Mouse (Mus musculus) erythroblast, embryonic 14.5 days (primary cell): Measurements from ENCODE around the gene Svs1. TPM values are rescaled to one million over a fixed set of nuclear protein-coding genes. Genes with fewer than 3 reads are reported as not detected.

Source experiments
- H3K27me3 ChIP-seq: 2 replicates; pipeline ENCODE4 v1.6.1; 2012; ENCODE audit warnings: inconsistent platforms; ENCODE audit not compliant: control insufficient read depth
- H3K36me3 ChIP-seq: 2 replicates; pipeline ENCODE4 v1.6.1; 2012; ENCODE audit warnings: mild to moderate bottlenecking, inconsistent platforms; ENCODE audit not compliant: control insufficient read depth
- H3K4me1 ChIP-seq: 2 replicates; pipeline ENCODE4 v1.6.1; 2012; ENCODE audit warnings: inconsistent platforms; ENCODE audit not compliant: control insufficient read depth
- H3K4me3 ChIP-seq: replicated peaks from 2 replicates; pipeline ENCODE3; 2012; ENCODE audit warnings: moderate library complexity, mild to moderate bottlenecking, inconsistent platforms
- H3K9me3 ChIP-seq: 2 replicates; pipeline ENCODE4 v1.6.1; 2012; ENCODE audit warnings: low read length, inconsistent platforms, mixed read lengths; ENCODE audit not compliant: control insufficient read depth
- GATA1 ChIP-seq: IDR thresholded peaks from 2 replicates; pipeline ENCODE4 v1.6.1; 2012; ENCODE audit warnings: low read length, inconsistent platforms, mixed read lengths
- TAL1 ChIP-seq: IDR thresholded peaks from 3 replicates; pipeline ENCODE4 v1.6.1; 2012; ENCODE audit warnings: low read length, inconsistent platforms, mixed read lengths
- polyA plus RNA-seq: library from polyadenylated mRNA; stranded (reverse); fragments of >175 nt; gene quantifications from 2 replicates; pipeline ENCODE4 v1.2.3, GENCODE M21; 2012

Gene Svs1
- polyA plus RNA-seq, 1 experiment: not detected

- Histone ChIP-seq H3K27me3 (no peaks in the 10 kb centered on the region), H3K36me3 (no peaks in the 10 kb centered on the region), H3K4me1 (peaks cover 2% of the 10 kb centered on the region; the same call in 1 of the 2 replicates), H3K4me3 (no peak overlapping the region), H3K9me3 (peaks cover 8% of the 10 kb centered on the region; the same call in 1 of the 2 replicates)
- no peak for TF ChIP-seq GATA1
Measured at GRCm38 (mm10) chr6:49008420-49009160, 21.9 kb downstream of the Svs1 start.

DNA sequence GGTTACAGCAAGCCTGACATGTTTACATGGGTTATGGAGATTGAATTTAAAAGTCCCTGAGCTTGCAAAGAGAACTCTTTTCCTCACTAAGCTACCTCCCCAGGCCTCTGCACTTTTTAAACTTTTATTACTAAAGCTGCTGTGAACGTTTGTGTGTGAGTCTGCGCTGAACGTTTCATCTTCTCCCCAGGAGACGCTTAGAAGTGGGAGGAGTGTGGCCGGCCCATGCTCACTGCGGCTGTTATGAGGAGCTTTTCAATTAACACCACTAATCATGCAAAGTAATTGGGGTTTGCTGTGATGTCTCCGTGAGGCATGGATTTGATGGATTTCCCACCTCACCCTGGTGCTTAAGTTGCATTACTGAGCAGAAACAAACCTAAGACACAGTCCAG, 22.5 kb downstream of the Svs1 start:
- Histone ChIP-seq H3K4me3 (no peak overlapping the region), H3K9me3 (peaks cover 8% of the 10 kb centered on the region; the same call in 1 of the 2 replicates)

DNA sequence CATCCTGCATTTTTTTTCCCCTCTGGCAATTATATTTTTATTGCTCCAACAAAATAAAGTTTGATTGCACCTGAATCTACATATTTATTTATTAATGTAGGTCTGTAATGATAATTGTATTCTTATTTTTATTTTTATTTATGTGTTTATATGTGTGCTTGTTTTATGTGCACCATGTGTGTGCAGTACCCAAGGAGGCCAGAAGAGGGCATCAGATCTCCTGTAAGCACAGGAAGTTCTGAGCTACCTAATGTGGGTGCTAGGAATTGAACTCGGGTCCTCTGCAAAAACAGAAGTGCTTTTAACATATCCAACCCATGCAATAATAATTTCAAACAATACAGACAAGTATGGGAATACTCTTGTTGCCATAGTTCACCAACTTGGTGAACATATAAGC, 23.0 kb downstream of the Svs1 start:
- no peak overlapping the region for H3K4me3 ChIP-seq
- H3K27me3 ChIP-seq: no peaks in the 10 kb centered on the region
- peaks cover 8% of the 10 kb centered on the region; the same call in 1 of the 2 replicates for H3K9me3 ChIP-seq
- no peak for TF ChIP-seq TAL1
- no peak for TF ChIP-seq GATA1
- no peaks in the 10 kb centered on the region for H3K36me3 ChIP-seq
- H3K4me1 ChIP-seq: peaks cover 2% of the 10 kb centered on the region; the same call in 1 of the 2 replicates

More for the DNA sequence above, 22.5 kb downstream of the Svs1 start:
- H3K36me3 ChIP-seq: no peaks in the 10 kb centered on the region
- TF ChIP-seq TAL1 (no peak), GATA1 (no peak)
- no peaks in the 10 kb centered on the region for H3K27me3 ChIP-seq
- peaks cover 2% of the 10 kb centered on the region; the same call in 1 of the 2 replicates for H3K4me1 ChIP-seq

- Histone ChIP-seq H3K4me1 (peaks cover 2% of the 10 kb centered on the region; the same call in 1 of the 2 replicates), H3K4me3 (no peak overlapping the region), H3K9me3 (peaks cover 8% of the 10 kb centered on the region; the same call in 1 of the 2 replicates), H3K27me3 (no peaks in the 10 kb centered on the region), H3K36me3 (no peaks in the 10 kb centered on the region)
- TF ChIP-seq GATA1 (no peak), TAL1 (no peak)
Measured at GRCm38 (mm10) chr6:49011191-49011590, 24.5 kb downstream of the Svs1 start.

- no peak overlapping the region for H3K4me3 ChIP-seq
- H3K27me3 ChIP-seq: no peaks in the 10 kb centered on the region
- peaks cover 2% of the 10 kb centered on the region; the same call in 1 of the 2 replicates for H3K4me1 ChIP-seq
- no peaks in the 10 kb centered on the region for H3K36me3 ChIP-seq
- peaks cover 8% of the 10 kb centered on the region; the same call in 1 of the 2 replicates for H3K9me3 ChIP-seq
- TF ChIP-seq TAL1 (no peak), GATA1 (no peak)
Measured at GRCm38 (mm10) chr6:49013023-49013422, 26.4 kb downstream of the Svs1 start.

GRCm38 (mm10) chr6:49013458-49013857, 26.8 kb downstream of the Svs1 start:
- no peaks in the 10 kb centered on the region for H3K36me3 ChIP-seq
- no peaks in the 10 kb centered on the region for H3K4me1 ChIP-seq
- no peaks in the 10 kb centered on the region for H3K27me3 ChIP-seq
- peaks cover 8% of the 10 kb centered on the region; the same call in 1 of the 2 replicates for H3K9me3 ChIP-seq
- H3K4me3 ChIP-seq: no peak overlapping the region
- TF ChIP-seq TAL1 (no peak), GATA1 (no peak)

DNA sequence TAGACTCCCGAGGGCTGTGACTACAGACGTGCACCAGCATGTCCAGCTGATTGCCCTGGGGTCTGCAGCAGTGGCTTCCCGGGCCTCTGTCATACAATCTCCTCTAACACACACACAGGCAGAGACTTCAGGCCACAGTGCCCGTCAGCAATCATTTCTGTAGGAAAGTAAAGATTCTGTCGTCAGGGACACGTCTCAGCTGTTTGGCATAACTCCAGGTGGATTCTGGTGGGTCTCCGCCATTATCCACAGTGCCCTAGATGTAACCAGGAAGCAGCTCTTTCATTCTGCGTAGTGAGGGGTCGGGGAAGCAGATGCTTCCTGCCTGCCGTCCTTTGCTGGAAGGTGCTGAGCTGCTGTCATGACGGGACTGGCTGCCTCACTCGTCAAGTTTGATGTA, 30.5 kb downstream of the Svs1 start:
- Histone ChIP-seq H3K27me3 (no peaks in the 10 kb centered on the region), H3K36me3 (no peaks in the 10 kb centered on the region), H3K4me1 (no peaks in the 10 kb centered on the region), H3K9me3 (no peaks in the 10 kb centered on the region), H3K4me3 (no peak overlapping the region)
- TF ChIP-seq TAL1: no peak
- no peak for TF ChIP-seq GATA1

DNA sequence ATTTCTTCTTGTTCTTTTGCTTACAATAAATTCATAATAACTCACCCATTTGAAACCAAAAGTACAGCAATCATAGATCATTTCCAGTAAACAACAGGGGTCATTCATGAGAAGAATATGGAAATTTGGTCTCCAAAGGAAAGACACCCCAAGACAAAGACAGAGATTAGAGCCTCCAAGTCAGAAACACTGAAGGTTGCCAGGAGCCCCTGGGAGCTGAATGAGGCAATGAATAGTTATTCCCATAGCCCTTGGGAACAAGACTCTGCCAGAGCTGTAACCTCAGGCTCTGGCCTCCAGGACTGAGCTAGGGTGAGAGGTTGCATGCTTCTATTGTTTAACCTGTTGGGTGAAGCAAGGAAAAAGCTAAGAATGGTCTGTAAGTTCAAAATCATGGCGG, 32.7 kb downstream of the Svs1 start:
- TF ChIP-seq TAL1: no peak
- no peak for TF ChIP-seq GATA1
- Histone ChIP-seq H3K27me3 (no peaks in the 10 kb centered on the region), H3K9me3 (no peaks in the 10 kb centered on the region), H3K4me1 (no peaks in the 10 kb centered on the region), H3K36me3 (no peaks in the 10 kb centered on the region), H3K4me3 (no peak overlapping the region)

DNA sequence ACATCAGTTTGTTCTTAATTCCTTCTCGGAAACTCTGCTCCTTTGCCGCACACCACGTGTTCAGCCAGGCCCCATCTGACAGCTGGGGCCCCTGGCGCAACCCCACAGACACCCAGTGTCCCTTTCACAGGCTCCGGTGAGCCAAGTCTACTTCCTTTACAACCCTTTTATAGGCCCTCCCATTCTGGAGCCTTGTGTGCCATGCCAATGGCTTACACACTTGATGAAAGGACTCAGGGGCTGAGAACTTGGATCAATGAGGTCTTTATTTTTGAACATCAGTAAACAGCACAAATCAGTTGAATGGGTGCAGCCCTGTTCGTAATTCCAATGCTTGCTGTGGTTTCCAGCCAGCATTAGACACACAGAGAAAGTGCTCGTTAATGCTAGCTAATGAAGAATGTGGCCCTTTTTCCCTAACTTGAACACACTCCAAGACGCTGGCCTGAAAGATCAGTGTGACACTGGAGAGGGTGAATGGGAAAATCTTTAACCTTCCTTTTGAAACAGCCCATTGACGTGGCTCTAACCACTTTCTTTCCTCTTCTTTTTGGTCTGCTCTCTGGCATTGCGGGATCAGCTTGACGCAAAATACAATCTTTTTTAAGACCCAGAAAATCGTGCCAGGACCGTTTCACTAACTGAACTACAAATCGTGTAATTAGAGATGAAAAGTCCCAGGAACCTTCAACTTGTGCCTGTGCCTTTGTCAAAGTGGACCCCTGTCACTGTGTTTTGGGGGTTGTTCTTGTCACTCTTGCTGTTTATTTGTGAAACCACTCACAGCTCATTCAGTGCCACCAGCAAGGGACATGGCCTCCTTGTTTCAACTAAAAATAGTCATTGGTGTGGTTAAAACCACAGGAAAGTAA, 34.7 kb downstream of the Svs1 start:
- H3K36me3 ChIP-seq: no peaks in the 10 kb centered on the region
- TF ChIP-seq TAL1: no peak
- TF ChIP-seq GATA1: no peak
- H3K9me3 ChIP-seq: no peaks in the 10 kb centered on the region
- no peaks in the 10 kb centered on the region for H3K27me3 ChIP-seq
- no peaks in the 10 kb centered on the region for H3K4me1 ChIP-seq
- H3K4me3 ChIP-seq: no peak overlapping the region
